Mouse (Mus musculus): Measurements from ENCODE around the gene Plekhm3.

DNA sequence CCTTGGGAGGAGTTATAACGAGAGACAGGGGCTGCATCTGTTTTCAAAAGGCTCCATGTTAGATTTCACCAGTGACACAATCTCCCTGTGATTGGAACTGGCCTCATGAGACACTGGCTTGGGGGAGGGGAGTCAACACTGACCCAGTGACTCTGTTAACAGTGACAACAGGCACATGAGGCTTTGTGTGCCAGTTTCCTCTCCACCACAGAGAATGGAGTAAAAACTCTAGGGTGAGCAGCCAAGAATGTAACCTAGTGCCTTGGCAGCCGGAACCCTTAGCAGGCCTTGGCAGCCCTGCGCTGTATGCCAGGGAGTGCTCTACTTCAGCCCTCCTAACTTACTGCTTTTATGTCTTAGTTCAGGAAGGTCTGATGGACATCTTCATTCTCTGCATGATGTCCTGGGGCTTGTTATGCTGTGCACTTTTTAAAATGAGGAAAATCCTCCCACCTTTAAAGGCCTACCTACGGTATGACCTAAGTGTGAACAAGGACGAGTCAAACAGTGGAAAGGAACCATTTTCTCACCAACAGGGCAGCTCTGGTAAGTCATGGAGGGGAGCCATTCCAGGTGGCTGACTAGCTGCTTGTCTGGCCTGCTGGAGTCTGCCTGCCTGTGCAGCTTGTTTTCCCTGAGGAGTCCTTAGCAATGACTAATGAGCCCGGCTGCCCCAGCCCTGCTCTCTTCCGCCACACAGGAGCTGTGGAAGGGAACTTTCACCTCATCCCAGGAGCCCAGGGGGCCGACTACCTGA is 161.2 kb downstream of the Plekhm3 start:
- no peak for TF ChIP-seq CTCF (IDR thresholded peaks at IDR 0.05; ENCODE audit: low read depth)
- no peak for TF ChIP-seq EP300 (optimal IDR thresholded peaks at IDR 0.05)
